Mouse (Mus musculus) right cerebral cortex, postnatal 14 days (tissue): ENCODE measurements around the gene Foxe3.
"Not testable (repeated sequence)": the region's sequence is repeated elsewhere in the genome, so short reads cannot be mapped to it uniquely, and the experiment has no call there.

Experiments used
- DNase-seq: peaks from one replicate; pipeline ENCODE4 v3.0.0; 2022

Gene Foxe3

DNA sequence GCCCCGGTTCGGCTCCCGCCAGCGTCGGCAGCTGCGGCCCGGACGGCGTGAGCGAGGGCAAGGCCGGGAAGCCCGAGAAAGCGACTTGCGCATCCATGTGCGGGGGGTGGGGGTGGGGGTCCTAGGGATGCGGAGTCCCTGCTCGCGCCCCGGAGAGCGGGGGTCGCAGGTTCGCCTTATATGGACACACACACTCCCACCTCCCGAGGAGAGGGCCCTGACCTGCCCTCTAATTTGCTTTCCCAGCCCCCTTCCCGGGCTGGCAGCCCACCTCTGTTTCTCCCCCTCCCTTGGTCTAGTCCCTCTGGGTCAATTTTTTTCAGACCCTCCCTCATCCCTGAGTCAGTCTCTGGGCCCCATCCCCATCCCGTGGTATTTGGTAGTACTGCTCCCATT, at the start of gene Foxe3:
Gene Foxe3, minus strand, starts transcription at position 97 of the 396 bp plus-strand sequence.
- no peak for DNase-seq

DNA sequence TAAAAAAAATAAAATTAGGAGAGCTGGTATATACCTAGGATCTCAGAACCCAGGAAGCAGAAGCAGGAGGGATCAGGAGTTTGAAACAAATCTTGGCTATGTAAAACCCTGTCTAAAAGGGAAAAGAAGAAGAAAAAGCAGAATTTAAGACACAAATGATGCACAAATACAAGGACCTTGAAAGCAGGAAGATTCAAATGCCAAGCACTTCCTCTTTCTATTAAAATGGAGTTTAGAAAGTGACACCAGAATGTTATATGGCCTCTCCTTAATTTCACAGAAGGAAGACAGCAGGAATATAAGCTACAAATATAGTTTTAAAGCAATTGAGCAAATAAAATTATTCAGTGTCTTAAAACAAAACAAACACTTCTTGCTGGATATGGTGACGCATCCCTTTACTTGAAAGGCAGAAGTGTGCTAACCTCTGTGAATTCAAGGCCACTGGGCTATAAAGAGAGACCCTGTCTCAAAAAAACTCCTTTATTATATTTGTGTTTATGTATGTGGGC, 47.5 kb upstream of the Foxe3 start:
- no peak for DNase-seq

DNA sequence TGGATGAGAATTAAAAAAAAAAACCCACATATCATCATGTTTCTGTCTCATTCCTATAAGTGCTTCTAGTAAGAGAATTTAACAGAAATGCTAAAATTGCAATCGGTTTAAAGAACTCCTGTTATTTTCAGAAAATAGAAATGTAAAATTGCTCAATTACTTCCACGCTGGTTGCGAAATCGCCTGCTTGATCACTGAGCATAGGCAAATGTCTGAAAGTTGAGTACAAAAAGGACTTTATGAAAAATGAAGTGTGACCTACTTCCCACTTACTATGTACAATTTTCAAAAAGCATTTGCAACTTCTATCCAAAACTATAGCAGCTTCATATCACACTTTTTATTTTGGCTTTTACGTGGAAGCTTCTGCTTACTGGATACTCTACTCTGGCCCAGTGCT, 44.9 kb upstream of the Foxe3 start:
- DNase-seq: no peak

DNA sequence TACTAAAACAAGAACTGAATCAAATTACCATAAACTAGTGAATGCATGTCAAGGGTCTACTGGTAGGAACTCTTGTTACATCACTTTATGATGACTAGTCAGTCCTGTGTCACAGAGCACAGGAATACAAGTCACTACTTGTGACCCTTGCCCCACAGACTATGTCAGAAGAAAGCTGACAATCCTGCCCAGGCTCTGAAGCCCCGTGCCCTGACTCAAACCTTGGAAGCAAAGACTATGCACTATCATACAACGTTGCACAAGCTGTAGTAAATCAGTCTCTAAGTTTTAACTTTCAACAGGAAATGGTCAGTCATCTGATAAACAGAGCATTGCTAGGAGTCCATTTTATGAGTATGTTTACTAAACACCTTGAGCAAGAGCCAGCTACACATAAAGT, 35.1 kb upstream of the Foxe3 start:
- not testable (repeated sequence) for DNase-seq

DNA sequence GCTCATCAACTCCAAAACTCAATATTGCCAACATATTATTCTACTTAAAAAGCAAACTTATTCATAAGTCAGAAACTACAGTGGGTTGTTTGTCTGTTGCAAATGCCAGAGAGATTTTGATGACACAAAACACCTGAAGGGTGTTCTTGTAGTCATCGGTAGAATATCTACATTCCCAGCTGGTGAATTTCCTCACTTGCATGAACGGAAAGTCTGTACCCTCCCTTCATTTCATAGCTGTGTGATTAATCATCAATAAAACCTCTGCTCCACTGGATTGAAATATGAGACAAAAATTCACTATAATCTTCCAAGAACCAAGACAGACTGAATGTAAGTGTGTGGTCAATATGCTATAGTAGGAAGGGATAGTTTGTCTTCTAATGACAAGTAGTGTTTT, 33.7 kb upstream of the Foxe3 start:
- no peak for DNase-seq

DNA sequence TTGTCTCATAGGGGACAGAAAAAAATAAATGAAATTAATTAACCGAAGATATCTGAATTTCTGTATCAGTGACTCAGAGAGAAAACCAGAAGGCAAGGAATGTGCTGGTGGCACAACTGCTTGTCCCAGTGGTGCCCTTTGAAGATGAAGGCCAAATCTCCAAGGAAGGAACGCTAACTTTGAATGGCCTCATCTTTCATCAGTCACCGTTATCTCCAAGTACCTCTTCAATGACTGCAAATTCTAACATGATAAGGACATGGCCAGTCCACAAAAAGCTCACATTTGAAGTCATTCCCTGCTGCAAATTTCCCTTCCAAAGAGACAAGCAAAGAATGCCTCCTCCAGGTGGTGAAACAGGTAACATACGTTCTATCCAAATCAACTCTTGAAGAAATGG, 33.0 kb upstream of the Foxe3 start:
- no peak for DNase-seq

DNA sequence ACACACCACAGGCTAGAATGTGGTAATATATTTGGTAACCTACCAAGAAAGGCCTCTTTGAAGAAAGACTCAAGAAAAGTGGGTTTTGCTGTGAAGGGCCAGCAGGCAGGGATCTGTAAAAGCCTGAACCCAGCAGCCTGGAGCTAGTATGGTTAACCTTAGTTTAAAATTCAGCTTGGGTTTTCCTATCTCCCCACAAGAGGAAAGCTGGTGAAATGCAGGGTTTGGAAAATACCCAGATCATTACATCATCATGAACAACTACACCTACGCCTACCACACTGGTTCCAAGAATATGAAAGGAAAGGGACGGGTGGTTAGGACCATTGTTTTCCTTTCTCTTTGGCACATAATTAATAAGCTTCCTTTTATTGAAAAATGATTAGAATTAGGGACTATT, 32.4 kb upstream of the Foxe3 start:
- DNase-seq: no peak

DNA sequence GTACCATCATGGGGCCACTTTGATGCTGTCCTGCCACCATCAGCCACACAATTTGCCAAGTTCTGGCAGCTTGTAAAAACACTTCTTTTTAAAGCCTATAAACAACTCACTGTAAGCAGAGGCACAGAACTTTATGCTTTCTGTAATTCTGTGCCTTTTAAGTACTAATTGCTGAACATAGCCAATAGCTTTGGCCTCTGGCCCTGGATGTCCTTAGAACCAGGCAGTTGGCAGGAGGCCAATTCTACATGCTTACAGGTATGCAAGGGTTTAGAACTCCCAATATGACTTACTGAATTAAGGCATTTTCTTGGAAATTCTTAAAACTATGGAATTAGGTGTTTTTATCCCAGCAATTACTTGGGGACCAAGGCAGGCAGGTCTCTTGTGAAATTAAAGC, 31.6 kb upstream of the Foxe3 start:
- DNase-seq: no peak

DNA sequence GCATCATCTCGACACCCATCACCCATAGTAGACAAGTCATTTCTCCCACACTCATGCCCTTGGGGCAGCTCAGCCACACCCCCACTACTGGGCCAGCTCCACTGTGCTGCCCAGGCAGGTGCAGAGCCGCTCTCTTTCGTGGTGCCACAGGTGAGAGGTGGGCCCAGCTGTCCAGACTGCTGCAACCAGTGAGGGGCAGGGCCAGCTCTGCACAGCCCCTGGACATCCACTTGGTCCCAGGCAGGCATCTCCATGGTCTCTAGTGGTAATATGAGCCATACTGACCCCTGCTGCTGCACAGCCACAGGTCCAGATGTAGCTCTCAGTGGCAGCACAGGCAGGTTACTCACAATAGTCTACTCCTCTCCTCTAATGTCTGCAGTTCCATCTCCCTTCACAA, 27.4 kb upstream of the Foxe3 start:
- DNase-seq: no peak

DNA sequence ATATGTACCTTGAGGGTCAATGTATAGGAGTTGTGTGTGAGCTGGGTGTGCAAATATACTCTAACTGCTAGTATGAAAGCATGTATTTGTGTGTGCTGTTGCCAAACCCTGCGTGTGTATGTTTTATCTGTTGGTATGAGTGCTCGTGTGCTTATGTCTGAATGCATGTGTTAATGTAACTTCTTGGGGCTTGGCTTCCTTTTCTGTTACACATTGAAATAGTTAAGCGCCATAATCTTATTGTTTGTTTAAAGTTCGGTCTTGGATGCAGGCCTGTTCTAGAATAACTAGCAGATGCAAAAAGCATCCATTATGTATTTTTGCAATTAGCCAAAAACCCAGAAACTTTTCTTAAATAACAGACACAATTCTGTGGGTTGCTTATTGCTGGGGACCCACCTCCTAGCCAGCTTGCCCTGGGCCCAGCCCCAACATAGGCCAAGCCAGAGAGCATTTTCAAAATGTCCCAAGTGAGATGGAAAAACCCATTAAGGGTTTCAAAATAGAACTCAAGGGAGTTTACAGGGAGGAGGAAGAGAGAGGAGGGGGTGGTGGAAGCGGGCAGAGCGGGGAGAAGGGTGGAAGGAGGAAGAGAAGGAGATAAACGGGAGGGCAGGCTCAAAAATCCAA, 22.2 kb upstream of the Foxe3 start:
- no peak for DNase-seq

DNA sequence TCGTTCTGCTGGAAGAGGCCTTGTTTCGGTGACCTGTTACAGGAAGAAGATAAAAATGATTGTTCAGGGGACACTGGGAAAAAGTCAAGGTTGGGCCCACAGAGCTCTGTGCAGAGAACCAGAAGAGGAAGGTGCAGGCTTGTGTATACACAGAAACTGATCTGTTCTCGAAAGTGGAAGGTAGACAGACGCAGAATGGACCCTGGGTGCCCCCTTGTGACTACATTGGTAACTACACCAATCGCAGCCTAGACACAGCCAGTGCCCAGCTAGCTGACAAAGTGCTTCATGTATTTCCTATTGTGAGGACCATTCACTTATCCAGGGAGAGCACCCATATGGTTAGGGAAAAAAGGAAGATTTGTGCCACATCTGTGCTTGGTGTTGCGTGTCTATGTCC, 21.6 kb upstream of the Foxe3 start:
- DNase-seq: peak; percentile 84

DNA sequence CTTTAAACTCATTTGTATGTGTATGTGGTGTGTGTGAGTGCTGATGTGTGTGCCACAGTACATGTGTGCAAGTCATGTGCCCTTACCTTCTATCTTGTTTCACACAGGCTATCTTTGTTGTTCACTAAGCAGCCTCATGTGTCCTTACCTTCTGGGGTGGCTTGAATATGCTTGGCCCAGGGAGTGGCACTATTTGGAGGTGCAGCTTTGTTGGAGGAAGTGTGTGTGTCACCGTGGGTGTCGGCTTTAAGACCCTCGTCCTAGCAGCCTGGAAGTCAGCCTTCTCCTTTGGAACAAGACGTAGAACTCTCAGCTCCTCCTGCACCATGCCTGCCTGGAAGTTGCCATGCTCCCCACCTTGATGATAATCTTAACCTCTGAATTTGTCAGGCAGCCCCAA, 20.6 kb upstream of the Foxe3 start:
- no peak for DNase-seq

DNA sequence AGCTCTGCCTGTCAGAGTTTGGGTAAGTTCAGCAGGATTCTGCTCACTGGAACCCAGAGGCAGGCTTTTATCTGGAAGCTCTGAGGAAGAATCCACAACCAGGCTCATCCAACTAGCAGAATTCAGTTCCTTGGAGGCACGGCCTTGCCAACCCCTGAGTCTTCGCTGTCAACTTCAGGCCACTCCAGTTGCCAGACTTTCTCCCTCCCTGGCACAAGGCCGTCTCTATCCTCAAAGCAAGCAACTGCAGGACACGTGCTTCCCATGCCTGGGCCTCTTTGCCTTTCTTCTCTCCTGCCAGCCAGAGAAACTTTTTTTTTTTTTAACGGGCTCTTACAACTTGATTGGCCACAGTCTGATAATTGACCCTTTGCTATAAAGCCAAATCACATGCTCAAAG, 19.2 kb upstream of the Foxe3 start:
- DNase-seq: no peak

DNA sequence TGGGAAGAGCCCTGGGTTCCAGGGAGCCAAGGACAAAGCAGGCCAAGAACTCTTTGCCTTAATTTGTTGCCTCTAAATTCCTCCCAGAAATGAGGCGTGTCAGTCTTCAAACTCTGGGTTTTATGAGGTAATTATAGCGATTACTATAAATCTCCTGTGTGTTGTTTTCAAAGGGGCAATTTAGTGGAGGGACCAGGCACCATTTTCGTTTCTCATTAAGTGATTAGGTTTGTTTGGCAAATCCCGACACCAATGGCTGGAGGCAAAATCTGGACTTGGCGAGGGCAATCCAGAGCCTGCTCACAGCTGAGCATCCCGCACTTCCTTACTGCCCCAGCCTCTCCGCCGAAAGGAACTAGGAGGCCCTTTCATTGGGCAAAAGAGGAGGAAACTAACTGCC, 16.8 kb upstream of the Foxe3 start:
- DNase-seq: no peak

DNA sequence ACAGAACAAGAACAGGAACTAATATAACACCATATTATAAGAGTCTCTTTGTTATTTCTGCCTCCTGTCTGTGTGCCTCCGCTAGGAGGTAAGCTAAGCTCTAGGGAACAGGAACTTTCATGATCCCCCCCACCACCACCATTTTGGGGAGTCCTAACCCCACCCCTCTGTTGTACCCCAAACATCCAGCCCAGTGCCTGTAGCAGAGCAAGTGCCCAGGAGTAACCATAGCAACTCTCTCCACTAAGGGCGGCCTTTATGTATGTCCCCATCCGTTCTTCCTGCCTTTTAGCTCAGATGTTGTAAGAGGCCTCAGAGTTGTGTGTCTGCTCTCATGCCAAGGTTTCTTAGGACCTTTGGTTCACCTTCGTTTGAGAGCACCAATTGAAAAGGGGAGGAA, 16.3 kb upstream of the Foxe3 start:
- no peak for DNase-seq

DNA sequence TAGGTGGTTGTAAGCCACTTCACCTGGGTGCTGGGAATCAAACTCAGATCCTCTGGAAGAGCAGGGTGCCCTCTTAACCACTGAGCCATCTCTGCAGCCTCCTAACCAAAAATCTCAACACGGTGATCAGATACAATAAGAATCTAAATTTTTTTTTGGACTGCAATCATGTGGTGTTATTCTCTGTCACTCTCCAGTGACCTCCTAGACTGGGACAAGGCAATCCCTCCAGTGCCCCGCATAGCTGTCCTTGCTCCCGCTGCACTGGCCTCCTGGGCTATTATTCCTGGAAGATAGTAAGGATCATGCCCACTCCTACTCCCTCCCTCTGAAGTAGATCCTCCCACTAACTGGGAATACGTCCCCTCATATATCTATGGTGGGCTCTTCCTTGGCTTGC, 15.5 kb upstream of the Foxe3 start:
- no peak for DNase-seq

DNA sequence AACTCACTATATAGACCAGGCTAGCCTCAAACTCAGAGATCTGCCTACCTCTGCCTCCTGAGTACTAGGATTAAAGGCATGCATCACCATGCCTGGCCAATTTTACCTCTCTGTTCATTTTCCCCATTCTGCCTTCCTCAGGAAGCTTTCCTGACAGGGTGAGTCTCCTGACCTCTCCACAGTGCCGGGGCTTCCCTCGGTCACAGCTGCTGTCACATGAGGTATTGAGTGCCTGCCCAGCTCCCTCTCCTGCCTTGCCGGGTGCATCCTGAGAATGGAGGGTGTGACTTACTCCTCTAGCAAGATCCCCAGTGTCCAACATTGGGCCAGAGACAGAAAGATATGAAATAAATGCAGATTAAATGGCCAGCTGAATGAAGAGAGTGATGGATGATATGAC, 12.4 kb upstream of the Foxe3 start:
- no peak for DNase-seq

DNA sequence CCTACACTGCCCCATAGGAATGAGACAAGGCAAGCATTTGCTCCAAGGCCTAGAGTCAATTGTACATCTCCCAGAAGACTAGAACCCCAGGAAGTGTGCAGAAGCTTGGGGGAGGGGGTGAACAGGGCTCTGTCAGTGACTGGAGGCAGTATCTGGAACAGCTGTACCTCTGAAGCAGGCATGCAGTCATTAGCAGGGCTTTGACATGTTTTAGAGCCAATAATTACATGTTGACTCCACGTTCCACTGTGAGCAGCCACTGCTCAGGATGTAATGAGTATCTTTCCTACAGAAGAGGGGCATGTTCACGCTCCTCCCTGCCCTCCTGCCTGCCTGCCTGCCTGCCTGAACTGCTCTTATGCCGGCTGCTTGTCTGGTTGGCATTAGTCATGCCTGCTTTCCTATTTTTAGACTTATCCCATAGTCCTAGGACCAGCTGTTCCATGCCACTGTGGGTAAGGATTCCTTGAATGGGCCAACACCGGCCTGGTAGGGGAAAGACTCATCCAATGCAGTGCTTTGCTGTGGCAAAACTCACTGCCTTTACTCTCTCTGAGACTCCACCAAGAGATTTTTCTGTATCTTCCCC, 11.7 kb upstream of the Foxe3 start:
- no peak for DNase-seq

DNA sequence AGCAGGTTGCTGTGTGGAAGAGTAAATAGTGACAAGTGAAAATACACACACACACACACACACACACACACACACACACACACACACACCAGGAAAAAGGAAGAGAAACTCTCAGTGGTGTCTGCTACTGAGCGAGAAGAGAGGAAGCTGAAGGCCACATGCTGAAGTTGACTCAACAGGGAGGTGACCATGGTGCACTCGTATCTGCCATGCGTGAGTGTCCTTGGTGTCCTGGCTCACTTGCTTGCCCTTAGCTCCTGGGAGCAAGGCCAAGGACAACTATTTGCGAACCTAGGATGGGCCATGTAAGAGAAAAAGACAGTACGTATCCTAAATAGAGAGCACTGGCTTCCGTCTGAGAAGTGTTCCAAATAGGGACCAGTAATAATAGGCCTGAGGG, 8.4 kb upstream of the Foxe3 start:
- DNase-seq: no peak

DNA sequence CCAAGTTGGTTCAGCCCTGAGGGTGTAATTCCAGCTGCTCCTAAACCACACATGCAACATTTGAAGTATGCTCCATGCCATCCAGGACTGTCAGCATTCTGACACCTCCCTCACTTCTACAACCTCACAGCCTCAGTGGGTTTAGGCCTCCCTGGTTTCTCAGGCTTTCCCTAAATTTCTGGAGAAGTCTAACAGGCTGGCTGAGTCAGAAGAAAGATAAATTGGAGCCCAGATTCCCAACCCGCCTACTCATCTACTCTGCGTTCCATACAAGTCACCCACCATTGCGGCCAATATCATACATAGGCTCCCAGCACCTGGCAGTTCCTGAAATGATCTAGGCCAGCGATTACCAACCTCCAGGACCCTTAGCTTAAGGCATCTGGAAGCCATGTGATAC, 6.9 kb upstream of the Foxe3 start:
- no peak for DNase-seq

DNA sequence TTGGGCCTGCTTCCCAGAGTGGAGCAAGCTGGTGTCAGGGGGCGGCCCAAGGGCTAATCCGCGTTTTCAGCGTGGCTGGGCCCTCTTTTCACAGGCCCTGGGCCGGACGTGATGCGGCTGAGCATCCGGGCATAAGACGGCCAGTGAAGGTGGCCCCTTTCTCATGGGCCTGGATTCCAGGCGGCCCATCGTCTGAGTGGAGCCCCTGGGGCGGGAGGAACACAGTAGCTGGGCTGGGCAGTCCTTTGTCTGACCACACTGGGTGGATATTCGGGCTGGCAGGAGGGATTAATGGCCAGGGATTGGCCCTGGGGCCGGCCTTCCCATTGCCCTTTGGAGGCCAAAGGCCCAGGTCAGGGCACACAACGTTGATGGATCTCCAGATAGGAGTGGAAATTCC, 3.3 kb upstream of the Foxe3 start:
- DNase-seq: no peak

DNA sequence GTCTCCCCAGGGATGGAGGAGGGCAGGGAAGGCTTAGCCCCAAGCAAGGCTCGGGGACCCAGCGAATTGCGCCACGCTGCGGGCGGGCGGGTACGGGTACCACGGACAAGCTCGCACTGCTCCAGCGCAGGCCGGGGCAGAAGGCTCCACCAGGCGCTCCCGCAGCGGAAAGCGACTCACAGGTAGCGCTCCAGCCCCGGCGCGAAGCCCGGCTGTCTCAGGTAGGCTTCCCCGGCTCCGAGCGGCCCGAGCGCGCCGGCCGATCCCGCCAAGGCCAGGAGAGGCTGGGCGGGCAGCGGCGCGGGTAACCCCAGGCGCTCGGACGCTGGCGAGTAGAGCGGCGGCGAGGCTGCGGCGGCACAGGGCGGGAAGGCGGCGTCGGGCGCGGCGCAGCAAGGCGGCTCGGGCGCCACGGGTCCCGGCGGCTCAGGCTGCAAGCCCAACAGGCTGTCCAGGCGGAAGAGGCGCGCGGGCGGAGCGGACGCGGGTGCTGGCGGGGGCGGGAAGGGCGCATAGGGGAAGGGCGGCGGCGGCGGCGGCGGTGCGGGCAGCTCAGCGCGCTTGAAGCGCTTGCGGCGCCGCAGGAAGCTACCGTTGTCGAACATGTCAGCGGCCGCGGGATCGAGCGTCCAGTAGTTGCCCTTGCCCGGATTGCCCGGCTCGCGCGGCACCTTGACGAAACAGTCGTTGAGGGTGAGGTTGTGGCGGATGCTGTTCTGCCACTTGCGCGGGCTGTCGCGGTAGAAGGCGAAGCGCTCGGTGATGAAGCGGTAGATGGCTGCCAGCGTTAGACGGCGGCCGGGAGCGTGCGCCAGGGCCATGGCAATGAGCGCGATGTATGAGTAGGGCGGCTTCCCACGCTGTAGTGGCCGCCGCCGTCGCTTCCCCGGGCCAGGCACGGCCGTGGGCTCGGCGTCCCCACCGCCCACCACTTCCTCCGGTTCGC, 569 bp downstream of the Foxe3 start:
- DNase-seq: no peak

DNA sequence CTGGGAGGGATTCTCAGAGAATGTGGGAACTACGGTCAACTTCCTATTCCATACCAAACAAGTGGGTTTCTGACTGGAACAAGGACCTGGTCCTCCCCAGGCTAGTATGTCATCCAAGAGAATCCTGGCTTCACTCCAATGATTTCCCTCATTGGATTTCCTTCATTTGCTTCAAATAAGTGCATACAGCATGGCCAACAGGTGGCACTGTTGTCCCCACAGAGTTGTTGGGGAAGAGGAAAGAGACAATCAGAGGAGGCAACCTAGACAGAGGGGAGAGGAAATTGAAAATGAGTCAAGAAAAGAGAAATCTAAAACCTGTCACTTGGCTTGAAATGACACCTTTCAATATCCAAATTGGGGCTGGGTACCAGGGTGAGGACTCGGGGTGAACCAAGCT, 8.7 kb downstream of the Foxe3 start:
- no peak for DNase-seq

DNA sequence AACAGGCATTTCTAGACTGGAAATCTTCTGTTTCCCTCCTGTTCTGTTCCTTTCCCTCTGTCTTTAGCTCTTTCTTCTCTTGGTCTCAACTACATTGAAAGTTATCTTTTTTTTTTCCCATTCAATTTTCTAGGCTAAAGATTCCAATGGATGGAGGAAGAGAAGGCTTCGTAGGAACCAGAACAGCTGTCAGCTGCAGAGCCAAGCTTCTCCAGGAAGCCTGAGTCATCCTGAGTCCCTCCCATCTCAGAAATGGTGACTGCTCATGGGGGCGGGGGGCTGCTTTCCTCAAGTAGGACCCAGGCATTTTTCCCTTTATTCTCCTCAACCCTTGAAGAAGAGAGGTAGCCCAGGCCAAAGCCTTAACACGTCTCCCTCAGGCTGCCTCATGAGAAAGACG, 9.8 kb downstream of the Foxe3 start:
- DNase-seq: no peak
